Mouse (Mus musculus): ENCODE measurements at regions not wholly inside any gene's neighbourhood (a gene's known extent, or its start where the extent isn't known, plus 50 kb on each side); places are given as distances from the start of the nearest gene placed in this dataset.

- ATAC-seq (replicated peaks; ENCODE audit: low read depth, poor library complexity, severe bottlenecking): no peak
Measured at GRCm38 (mm10) chr17:87501098-87501497, 54.4 kb upstream of the Calm2 start.

- ATAC-seq (replicated peaks; ENCODE audit: low read depth, poor library complexity, severe bottlenecking): no peak
Measured at GRCm38 (mm10) chr17:87501687-87502387, 55.1 kb upstream of the Calm2 start.

- ATAC-seq (replicated peaks; ENCODE audit: low read depth, poor library complexity, severe bottlenecking): peak; percentile 53
Measured at GRCm38 (mm10) chr17:87502388-87503369, 55.9 kb upstream of the Calm2 start.

GRCm38 (mm10) chr17:87503491-87503890, 56.8 kb upstream of the Calm2 start:
- no peak for ATAC-seq (replicated peaks; ENCODE audit: low read depth, poor library complexity, severe bottlenecking)

- ATAC-seq (replicated peaks; ENCODE audit: low read depth, poor library complexity, severe bottlenecking): peak; percentile 40; the same call in 1 of the 2 replicates
Measured at GRCm38 (mm10) chr17:87504960-87505681, 58.4 kb upstream of the Calm2 start.

- ATAC-seq (replicated peaks; ENCODE audit: low read depth, poor library complexity, severe bottlenecking): no peak
Measured at GRCm38 (mm10) chr17:87507848-87508247, 61.1 kb upstream of the Calm2 start.

GRCm38 (mm10) chr17:87508582-87509253, 62.0 kb upstream of the Calm2 start:
- no peak for ATAC-seq (replicated peaks; ENCODE audit: low read depth, poor library complexity, severe bottlenecking)

GRCm38 (mm10) chr17:87512000-87512611, 65.4 kb upstream of the Calm2 start:
- ATAC-seq (replicated peaks; ENCODE audit: low read depth, poor library complexity, severe bottlenecking): no peak

- peak; percentile 88 for ATAC-seq (replicated peaks; ENCODE audit: low read depth, poor library complexity, severe bottlenecking)
Measured at GRCm38 (mm10) chr17:87513822-87514221, 67.1 kb upstream of the Calm2 start.

GRCm38 (mm10) chr17:87514366-87515126, 67.8 kb upstream of the Calm2 start:
- ATAC-seq (replicated peaks; ENCODE audit: low read depth, poor library complexity, severe bottlenecking): no peak

- no peak for ATAC-seq (replicated peaks; ENCODE audit: low read depth, poor library complexity, severe bottlenecking)
Measured at GRCm38 (mm10) chr17:87517258-87517657, 70.5 kb upstream of the Calm2 start.

GRCm38 (mm10) chr17:87519454-87519853, 72.7 kb upstream of the Calm2 start:
- no peak for ATAC-seq (replicated peaks; ENCODE audit: low read depth, poor library complexity, severe bottlenecking)

- no peak for ATAC-seq (replicated peaks; ENCODE audit: low read depth, poor library complexity, severe bottlenecking)
Measured at GRCm38 (mm10) chr17:87520841-87521240, 74.1 kb upstream of the Calm2 start.

GRCm38 (mm10) chr17:87521622-87522151, 75.0 kb upstream of the Calm2 start:
- ATAC-seq (replicated peaks; ENCODE audit: low read depth, poor library complexity, severe bottlenecking): no peak

GRCm38 (mm10) chr17:87522500-87523091, 75.9 kb upstream of the Calm2 start:
- ATAC-seq (replicated peaks; ENCODE audit: low read depth, poor library complexity, severe bottlenecking): peak; percentile 72

- no peak for ATAC-seq (replicated peaks; ENCODE audit: low read depth, poor library complexity, severe bottlenecking)
Measured at GRCm38 (mm10) chr17:87523643-87524042, 76.9 kb upstream of the Calm2 start.

GRCm38 (mm10) chr17:87527174-87527573, 80.4 kb upstream of the Calm2 start:
- no peak for ATAC-seq (replicated peaks; ENCODE audit: low read depth, poor library complexity, severe bottlenecking)

- peak; percentile 79 for ATAC-seq (replicated peaks; ENCODE audit: low read depth, poor library complexity, severe bottlenecking)
Measured at GRCm38 (mm10) chr17:87530162-87530817, 83.6 kb upstream of the Calm2 start.
